Mouse (Mus musculus) left cerebral cortex, adult 8-10 months (tissue): ENCODE measurements at regions not wholly inside any gene's neighbourhood (a gene's known extent, or its start where the extent isn't known, plus 50 kb on each side); places are given as distances from the start of the nearest gene placed in this dataset.

ENCODE experiments used
- DNase-seq, 2 experiments: peaks; one replicate each; pipeline ENCODE4 v3.0.0; 2022; ENCODE audit warnings: low spot score in 2 of 2

DNA sequence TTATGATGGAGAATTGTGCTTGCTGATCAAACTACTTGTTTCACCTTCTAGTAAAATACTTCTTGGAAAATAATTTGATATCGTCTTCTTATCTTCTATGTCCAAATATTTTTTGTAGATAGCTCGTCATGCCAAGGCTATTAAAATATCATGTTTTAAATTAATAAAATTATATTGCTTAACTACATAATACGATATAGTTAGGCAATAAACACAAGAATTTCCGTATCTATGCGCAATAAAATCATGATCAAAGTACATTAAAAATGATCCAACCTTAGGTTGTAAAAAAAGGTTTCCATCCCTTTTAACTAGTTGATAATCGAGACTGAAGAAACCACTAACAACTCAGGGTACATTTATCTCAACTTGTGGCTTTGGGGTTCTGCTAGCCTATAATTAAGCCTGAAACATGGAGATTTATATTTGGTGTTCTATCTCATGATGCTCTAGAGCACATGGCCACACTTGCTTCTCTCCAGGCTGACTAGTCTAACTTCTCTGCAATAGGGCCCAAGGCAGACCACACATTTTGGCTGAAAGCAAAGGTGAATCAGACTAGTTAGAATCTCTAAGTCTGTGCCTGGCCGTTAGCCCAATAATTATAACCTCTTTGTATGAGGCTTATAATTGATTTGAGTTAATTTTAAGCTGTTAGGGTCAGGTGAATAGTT, 314.5 kb downstream of the Plod2 start:
- DNase-seq: no peak

DNA sequence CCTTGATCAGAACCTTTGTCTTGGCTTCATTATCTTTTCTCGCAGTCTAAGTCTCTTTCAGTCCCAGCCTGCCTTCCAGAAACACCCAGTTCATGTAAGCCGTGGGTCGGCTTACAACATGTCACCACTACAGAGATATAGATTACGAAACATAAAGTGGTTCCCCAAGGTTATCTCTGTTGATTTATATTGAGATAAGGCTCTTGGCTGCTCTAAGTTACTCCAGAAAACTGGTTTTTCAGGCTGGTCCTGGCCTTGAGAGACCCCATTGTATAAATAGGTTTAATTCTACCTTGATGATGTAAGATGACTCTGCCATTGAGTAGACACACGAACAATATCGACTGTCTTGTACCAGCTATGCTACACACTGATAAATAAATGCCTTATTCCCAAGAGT, 323.8 kb downstream of the Plod2 start:
- no peak for DNase-seq

DNA sequence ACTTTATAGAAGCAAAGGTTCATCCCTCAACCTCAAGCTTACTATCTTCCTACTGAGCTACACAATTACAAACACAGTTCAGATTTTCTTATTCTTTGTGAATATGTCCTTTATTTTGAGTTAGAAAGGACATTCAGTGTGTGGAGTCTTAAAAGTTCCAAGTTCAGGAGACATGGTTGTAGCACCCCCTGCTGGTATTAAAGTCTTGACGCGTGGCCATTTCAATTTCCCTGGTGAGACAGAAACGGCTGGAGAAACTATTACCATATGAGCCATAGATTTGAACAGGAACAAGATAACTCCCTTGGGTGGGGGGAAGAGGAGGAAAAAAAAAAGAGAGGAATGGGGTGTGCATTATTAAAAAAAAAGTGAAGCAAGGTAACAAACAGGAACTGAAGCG, 336.6 kb downstream of the Plod2 start:
- peak in 1 of 2 experiments; percentile 12 for DNase-seq

DNA sequence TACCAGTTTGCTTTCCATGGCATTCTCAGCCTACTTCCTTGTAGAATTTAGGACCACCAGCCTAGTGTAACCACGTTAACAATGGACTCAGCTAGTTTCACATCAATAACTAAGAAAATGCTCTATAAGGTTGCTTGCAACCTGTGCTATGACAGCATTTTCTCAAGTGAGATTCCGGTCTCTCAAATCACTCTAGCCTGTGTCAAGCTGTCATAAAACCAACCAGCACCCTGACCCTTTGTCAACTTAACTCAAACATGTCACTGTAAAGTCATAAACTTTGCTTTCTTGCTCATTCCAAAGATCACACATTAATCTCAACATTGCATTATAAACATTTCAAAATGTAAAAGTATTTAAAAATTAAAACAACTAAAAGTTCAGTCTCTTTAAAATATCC, 337.8 kb downstream of the Plod2 start:
- no peak for DNase-seq

DNA sequence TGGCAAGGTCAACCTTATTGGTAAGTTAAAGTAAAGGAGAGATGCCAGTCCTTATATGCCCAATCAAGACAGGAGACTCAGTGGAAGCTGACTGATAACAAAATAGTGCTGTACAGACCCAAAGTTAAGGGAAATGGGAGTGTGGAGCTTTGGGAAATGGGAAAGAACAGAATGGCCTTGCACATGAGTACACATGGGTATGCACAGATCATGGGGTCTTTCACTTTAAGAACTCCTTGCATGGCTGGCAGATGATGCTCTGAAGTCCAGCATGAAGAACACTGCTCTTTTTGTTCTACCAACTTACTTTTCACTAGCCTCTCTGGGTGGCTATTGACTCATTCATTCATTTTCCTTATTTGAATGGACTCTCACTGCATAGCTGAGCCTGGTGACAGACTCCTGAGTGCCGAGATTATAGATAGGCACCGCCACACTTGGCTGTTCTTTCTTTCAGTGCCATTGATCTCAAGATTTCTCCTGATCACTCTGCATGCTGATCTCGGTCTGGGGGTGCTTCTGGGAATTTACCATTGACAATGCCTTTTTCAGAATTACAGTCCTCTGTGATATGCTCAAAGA, 340.3 kb downstream of the Plod2 start:
- DNase-seq: no peak

DNA sequence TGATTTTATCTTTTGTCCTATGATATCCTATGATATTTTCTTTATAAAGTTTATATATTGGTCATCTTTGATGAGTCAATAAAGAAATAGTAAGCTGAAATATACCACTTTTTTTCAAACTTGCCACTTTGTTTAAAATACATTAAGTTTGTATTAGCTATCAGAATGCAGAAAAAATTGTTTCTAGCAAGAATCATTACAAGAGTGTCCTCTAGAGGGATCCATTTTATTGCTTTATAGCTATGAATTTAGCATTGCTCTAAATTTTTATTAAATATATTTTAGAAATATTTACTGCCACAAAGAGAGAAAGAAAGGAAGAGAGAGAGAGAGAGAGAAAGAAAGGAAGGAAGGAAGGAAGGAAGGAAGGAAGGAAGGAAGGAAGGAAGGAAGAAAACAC, 348.0 kb downstream of the Plod2 start:
- DNase-seq: no peak

DNA sequence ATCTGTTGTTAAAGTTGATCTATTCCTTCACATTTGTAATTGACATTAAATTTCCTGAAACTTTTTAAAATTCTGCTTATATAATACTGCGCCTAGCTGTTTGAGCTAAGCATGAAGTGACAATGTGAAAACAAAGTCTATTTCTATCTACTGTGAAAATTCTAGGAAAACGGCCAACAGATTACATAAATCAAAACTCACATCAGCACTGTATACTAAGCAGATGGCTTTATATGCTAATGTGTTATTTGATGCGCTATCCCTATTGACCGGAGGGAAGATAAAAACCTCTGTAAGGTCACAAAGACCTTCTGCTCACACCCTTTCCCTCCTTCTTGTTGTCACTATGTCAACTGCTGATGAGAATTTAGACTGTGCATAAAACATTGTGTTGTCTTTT, 357.7 kb downstream of the Plod2 start:
- no peak for DNase-seq

DNA sequence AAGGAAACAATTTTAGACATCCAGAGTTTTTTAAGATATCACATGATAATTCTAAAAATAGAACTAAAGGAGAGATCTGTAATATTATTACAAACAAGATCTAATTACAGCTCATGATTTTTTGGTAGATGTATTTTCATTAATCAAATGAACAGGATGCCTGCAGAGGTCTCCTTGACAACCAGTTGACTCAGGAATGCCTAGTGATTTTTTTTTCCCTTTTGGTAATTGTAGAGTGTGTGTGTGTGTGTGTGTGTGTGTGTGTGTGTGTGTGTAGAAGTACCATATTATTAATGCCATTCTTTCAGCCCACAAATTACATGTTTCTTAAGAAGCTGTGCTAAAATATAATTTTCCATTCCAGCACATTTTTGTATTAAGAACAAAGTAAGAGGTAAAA, 365.1 kb downstream of the Plod2 start:
- DNase-seq: no peak

DNA sequence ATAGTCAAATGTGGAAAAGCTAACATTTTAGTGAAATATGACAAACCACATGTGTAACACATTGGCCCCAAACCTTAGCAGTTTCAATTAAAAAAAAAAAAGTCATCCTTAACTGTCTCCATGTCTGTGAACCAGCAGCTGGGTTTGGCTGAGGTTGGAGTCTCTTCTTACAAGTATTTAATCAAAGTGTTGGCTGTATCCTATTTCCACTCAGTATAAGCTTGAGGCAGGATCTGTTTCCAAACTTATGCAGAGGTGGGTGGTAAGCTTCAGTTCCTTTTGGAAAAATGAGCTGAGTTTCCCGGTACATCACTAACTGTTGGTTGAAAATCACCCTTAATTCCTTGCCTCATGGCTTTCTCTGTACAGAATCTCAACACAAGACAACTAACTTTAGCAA, 377.4 kb downstream of the Plod2 start:
- no peak for DNase-seq

DNA sequence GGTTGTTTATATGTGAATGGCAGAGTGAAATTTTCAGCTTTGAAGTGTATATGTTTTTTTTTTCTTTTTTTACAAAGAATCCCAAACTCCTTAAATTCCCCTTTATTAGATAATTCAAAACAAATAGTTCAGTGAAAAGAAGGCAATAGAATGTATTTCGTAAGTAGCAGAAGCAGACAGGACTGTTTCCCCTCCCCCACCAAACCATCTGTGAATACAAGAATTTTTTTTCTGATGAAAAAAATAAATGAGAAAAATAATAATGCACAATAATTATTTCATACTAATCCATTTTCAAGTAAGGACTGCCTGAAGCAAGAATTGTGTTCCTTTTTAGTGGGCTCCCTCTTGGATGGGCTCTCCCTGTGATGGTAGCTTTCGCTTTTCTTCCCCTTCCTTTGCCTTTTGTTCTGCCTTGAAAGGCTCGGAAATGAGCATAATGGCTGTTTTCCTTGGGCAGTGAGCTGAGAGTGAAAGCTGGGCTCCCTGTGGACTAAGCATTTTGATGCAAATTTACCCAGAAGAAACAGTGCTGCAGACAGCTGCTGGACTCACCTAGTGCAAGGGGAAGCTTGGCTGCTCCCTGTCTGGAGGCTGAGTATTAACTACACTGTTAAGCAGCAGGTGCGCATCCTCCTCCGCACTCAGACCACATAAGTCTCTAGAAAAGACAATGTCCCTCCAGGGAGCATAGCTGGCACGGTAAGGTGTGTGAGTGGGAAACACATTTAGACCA, 388.4 kb downstream of the Plod2 start:
- DNase-seq: peak in 1 of 2 experiments; percentile 6

DNA sequence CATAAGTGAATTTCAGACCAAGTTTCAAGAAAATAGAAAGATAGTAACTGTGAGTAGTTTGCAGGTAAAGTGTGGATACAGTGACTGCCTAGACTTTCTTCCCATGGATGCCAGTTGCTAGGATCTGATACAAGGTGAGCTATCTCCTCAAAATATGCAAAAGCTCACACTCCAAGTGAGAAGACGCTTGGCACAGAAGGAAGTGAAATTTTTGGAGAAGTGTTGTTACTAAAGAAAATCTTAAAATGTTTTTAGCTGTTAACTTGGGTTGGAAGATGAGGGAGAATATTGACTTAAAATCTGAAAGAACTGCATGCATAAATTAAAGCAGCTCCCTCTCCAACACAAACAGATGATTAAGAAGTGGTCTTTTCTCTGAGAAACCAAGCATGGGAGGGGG, 395.8 kb downstream of the Plod2 start:
- DNase-seq: peak in 1 of 2 experiments; percentile 21

DNA sequence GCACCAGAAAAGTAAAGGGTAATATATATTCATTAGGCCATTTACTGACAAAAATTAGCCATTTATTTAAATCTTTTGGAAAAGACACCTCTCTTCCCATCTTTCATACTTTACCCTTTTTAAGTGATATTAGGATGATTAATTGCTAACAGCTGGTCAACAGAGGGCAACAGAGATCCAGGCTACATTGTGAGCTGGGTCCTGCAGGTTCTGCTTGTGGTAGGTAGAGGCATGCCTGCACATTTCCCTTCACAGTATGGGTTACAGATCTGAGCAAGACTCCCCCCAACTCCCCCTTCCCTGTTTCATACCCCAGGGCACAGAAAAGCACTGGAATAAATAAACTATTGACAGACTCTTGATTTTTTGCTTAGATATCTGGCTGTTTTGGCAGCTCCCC, 408.1 kb downstream of the Plod2 start:
- DNase-seq: no peak

DNA sequence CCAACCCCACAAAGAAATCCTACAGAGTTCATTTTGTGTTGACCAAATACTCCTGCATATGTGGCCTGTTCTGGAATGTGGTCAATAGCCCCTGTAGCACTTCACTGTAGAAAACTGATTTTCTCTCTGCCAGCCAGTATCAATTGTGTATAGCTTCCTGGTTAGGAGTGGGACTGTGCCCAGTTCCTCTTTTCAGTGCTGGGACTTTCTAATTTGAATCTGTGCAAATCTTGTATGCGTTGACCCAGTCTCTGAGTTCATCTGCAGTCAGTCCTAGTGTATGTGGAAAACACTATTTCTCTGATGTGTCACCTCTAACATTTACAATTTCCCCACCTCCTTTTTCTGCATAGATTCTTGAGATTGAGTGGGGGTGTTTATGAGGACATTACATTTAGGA, 421.3 kb downstream of the Plod2 start:
- no peak for DNase-seq

DNA sequence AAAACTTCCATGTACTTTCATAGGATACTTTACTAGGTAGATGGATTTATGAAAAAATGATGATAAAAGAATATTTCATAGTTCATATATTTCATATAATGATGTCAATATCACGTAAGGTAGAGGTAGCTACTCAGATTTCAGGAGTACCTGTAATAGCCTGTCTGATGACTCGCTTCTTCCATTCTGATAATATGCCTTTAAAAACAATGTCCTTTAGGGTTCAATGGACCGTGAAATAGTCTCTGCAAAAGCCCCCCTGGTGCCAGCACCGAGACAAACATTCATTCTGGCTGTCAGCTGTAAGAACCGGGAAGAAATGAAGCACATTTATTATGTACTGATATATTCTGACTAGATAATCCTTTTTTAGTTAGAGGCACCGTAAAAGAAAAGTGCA, 449.7 kb downstream of the Plod2 start:
- no peak for DNase-seq

DNA sequence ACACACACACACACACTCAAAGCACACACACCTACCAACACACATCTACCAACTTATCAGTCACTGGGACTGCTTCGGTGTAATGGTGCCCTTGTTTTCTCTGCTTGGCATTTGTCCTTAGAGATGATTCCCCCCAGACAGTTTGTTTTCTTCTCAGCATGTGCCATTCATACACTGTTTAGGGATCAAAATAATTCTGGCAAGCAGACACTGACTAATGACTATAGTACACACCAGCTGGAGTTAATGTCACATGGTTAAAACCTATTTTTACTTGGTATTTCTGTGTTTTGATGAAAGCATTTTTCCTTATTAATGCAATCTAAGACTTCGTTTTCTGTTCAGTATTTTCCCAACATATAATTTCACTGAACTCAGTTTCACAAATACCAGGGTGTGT, 454.1 kb downstream of the Plod2 start:
- no peak for DNase-seq

DNA sequence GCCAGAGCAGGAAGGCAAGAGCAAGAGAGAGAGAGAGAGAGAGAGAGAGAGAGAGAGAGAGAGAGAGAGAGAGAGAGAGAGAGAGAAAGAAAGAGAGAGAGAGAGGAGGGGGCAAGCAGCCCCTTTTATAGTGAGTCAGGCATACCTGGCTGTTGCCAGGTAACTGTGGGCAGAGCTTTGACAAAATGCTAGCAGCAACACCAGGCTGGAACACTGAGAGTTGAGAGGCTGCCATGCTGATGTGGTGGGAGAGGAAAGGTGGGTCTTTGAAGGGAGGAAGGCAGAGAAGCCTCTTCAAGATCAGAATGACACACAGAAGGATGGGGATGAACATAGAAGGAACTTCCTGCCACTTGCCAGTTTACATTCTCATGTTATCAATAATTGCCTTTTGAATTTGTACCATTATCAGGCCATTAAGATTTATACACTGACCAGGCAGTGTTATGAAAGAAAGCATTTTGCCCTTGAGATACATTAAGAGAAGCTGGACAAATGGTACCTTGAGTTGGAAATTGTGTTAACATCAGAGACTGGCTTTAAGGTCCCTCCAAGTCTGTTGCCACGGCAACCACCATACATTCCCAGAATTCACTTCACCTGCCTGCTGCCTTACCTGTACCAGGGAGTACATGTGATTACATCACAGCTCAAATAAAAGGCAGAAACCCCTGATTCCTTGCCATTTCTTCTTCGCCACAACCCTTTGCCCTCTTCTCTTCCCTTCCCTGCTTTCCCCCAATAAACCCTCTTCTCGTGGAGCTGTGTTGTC, 463.3 kb downstream of the Plod2 start:
- DNase-seq: no peak

DNA sequence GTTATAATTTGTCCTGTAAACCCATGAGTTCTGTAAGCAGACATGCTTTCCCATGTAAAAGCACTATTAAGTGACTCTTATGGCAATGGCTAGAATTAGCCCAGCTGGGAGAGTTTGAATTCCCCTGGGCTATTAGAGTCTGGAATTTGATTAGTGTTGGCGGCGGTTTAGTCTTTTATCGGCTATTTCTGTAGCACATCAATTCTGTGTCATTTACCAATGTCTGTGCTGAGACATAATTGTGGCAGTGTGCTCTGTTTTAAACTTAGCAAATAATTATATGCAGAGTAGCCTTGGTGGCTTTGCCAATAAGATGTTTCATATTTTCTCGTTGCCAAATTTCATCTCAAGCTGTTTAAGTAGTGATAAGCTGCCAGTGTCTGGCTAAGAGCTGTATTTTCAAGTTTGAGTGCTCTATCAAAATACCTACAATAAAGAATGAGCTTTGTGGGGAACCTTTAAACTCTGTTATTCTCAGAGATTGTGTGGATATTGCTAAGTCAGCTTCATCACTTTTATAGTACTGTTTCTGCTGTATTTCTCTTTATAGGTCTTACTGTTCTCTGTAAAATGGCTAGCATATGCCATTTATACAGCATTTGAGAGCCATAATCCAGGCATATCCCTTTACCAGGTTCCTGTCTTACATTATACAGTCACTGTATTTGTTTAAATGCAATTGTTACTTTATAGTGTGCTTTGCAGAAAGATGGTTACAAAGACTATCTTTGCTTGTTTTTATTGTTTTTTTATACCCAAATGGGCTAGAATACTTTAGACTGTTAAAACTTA, 466.7 kb downstream of the Plod2 start:
- DNase-seq: no peak

DNA sequence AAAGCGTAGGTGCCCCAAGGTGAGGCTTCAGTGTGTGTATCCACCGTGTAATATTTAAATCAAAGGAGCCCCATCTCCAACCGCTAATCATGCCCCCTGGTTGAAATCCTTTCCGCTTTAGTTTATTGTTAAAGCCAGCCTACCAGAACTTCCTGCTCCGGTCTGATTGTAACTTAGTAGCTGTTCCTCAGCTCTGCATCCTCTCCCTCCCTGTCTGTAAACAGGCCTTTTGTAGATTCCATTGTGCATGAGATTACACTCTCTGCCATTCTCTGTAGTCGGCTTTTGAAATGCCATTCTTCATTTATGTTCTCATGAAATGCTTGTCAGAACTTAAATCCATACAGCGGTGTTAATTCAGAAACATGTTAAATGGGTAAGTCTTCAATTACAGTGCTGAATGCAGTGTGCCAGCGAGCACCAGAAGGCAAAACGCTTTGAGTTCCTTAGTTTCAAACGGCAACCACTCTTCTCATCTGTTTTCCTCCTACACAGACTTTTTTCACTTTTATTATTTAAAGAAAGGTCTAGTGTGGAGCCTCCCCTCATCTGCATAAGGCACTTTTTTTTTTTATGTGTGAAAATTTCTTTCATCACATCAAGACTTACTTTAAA, 502.4 kb downstream of the Plod2 start:
- no peak for DNase-seq

DNA sequence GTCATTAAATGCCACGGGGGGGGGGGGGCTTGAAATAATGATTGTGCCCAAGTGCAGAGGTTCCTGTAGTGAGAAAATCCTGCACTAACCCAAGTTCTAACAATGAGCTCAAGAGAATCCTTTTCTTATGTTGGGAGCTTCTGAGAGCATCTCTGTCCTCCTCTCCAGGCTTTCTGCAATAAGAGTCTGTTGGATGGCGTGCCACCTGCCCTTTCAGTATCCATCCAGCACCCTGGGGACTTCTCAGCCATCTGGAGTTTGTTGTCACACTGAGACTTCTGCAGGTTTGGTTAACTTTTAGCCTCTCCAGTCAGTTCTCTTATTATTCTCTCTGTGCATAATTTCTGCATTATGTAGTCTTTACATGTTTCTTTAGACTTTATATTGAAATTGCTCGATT, 530.1 kb downstream of the Plod2 start:
- no peak for DNase-seq

DNA sequence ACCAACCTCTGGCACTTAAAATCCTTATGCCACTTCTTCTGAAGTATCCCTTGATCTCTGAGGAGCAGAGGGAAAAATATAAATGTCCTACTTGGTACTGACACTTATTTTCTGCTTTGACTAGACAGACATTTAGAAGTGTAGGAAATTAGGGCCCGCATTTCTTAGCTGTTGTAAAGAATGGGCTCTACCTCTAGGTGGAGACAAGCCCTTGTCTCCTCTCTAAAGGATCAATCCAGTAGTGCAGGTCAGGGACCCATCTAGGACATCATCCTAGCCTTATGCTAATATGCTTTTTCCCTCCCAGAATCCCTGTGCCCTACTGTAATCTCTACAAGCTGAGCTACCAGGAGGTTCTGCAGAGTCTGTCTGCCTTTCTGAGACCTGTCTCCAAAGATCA, 541.1 kb downstream of the Plod2 start:
- DNase-seq: no peak

DNA sequence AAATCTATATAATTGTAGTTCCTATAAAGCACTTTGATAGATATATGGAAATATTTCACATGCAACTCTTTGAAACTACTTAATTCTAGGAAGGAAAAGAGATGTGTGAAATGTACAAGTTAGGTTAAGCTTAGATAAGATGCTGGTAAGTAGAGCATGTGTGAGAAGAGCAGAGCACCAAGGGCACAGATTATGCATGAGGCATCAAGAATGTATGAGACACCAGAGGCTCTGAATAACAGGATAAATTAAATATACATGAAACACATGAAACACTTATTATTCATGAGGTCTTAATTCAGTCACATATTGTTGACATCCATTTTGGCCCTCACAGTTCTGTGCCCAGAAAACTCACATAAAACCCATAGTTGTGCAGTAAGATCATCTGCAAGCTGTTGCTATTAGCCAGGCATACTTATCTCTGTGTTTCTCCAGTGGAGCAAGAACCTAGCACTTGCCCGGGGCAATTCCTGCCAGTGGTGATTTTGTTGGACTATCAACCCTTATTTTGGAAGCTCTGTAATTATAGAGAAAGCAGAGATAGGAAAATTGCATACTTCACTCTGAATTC, 556.1 kb downstream of the Plod2 start:
- no peak for DNase-seq
